Mouse (Mus musculus) right cerebral cortex, postnatal 36 days (tissue): ENCODE data around the gene Susd6.

Experiments used
- DNase-seq, 2 experiments: peaks; one replicate each; pipeline ENCODE4 v3.0.0; 2022; ENCODE audit warnings: low spot score in 2 of 2, mixed read lengths in 1 of 2

Susd6 gene

GRCm38 (mm10) chr12:80837614-80838013 is 47.3 kb downstream of the Susd6 start:
- DNase-seq = no peak

- DNase-seq = no peak
Observed at GRCm38 (mm10) chr12:80838271-80838670, 48.0 kb downstream of the Susd6 start.

GRCm38 (mm10) chr12:80838787-80839186 is 48.5 kb downstream of the Susd6 start:
- no peak for DNase-seq

GRCm38 (mm10) chr12:80839631-80840030 is 49.3 kb downstream of the Susd6 start:
- DNase-seq = no peak

- no peak for DNase-seq
Observed at GRCm38 (mm10) chr12:80841618-80842017, 51.3 kb downstream of the Susd6 start.

- DNase-seq = no peak
Observed at GRCm38 (mm10) chr12:80842609-80843008, 52.3 kb downstream of the Susd6 start.

- no peak for DNase-seq
Observed at GRCm38 (mm10) chr12:80843236-80843635, 52.9 kb downstream of the Susd6 start.

GRCm38 (mm10) chr12:80843651-80844444 is 53.5 kb downstream of the Susd6 start:
- no peak for DNase-seq

GRCm38 (mm10) chr12:80845901-80846300 is 55.6 kb downstream of the Susd6 start:
- DNase-seq = no peak

GRCm38 (mm10) chr12:80846861-80847268 is 56.6 kb downstream of the Susd6 start:
- DNase-seq = no peak

- no peak for DNase-seq
Observed at GRCm38 (mm10) chr12:80852001-80852400, 61.7 kb downstream of the Susd6 start.

- no peak for DNase-seq
Observed at GRCm38 (mm10) chr12:80853737-80854136, 63.4 kb downstream of the Susd6 start.

GRCm38 (mm10) chr12:80854671-80855070 is 64.4 kb downstream of the Susd6 start:
- DNase-seq = no peak

GRCm38 (mm10) chr12:80855100-80855499 is 64.8 kb downstream of the Susd6 start:
- DNase-seq = no peak

GRCm38 (mm10) chr12:80855581-80855980 is 65.3 kb downstream of the Susd6 start:
- DNase-seq = no peak

- DNase-seq = no peak
Observed at GRCm38 (mm10) chr12:80857636-80858293, 67.5 kb downstream of the Susd6 start.

GRCm38 (mm10) chr12:80858307-80858706 is 68.0 kb downstream of the Susd6 start:
- DNase-seq = no peak

GRCm38 (mm10) chr12:80861916-80862315 is 71.6 kb downstream of the Susd6 start:
- peak in 1 of 2 experiments; percentile 42 for DNase-seq

- peak in 1 of 2 experiments; percentile 31 for DNase-seq
Observed at GRCm38 (mm10) chr12:80863370-80863769, 73.1 kb downstream of the Susd6 start.

GRCm38 (mm10) chr12:80865175-80865574 is 74.9 kb downstream of the Susd6 start:
- no peak for DNase-seq

- DNase-seq = no peak
Observed at GRCm38 (mm10) chr12:80866023-80866422, 75.7 kb downstream of the Susd6 start.

- DNase-seq = no peak
Observed at GRCm38 (mm10) chr12:80867083-80867482, 76.8 kb downstream of the Susd6 start.

- DNase-seq = no peak
Observed at GRCm38 (mm10) chr12:80868401-80868800, 78.1 kb downstream of the Susd6 start.
